Mouse (Mus musculus) skeletal muscle tissue, adult 2 months (tissue): ENCODE measurements around the gene Egfl8.

Experiments used
- DNase-seq: peaks from one replicate; pipeline ENCODE4 v3.0.0-alpha.2; 2012; ENCODE audit warnings: low read depth, low spot score

Egfl8 gene

DNA sequence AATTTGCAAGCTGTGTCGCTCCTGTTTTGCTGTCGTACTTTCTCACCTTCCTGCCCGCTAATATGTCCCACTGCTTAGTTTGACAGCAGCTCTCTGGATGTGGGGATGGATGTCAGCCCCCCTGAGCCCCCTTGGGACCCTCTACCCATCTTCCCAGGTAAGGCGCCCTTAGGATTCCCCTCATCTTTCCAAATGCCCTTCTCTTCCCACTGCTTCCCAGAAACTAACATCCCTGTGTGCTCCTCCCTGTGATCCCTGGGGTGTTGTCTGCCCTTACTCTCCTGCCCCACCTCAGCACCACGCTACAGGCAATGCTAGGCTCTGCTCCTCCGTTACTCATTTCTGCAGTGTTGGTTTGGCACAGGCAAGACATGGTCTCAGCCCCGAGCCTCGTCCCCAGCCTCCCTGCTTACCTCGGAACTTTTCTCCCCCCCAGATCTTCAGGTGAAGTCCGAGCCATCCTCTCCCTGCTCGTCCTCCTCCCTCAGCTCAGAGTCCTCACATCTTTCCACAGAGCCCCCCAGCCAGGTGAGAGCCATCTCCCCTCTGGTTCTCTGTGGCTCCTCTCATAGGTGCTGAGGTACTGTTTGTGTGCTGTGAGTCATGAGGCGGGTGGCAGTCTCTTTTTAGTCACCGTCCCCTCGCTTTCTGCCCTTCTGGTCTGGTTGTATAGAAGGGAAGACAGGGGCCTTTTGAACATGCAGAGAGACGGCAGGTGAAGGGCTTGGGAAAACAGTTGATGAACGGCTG lies 32.5 kb upstream of the Egfl8 start:
- DNase-seq, result no peak

- DNase-seq, result peak; percentile 97
Measured at GRCm38 (mm10) chr17:34646906-34647787, 31.4 kb upstream of the Egfl8 start, which contains the start of gene Atf6b. Gene Atf6b, plus strand, starts transcription at chr17:34647146.

DNA sequence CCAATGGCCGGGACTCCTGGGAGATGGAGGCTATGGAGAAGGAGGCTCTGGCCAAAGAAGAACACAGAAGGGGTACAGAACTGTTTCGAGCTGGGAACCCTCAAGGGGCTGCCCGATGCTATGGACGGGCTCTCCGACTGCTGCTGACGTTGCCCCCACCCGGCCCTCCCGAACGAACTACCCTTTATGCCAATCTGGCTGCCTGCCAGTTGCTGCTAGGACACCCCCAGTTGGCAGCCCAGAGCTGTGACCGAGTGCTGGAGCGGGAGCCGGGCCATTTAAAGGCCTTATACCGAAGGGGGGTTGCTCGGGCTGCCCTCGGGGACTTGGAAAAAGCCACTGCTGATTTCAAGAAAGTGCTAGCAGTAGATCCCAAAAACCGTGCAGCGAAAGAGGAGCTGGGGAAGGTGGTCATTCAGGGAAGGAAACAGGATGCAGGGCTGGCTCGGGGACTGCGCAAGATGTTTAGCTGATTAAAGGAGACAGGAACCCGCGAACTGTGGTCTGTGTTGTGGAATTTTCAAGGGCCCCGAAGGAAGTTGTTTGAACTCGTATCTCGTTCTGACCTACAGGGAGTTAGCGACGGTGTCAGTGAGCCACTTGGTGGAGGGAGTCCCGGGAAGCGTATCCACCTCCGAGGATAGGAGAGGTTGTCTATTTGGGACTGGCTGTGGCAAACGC lies 30.2 kb upstream of the Egfl8 start:
- no peak for DNase-seq

- DNase-seq, result no peak
Measured at GRCm38 (mm10) chr17:34645256-34645829, 29.6 kb upstream of the Egfl8 start.

- DNase-seq, result peak; percentile 96
Measured at GRCm38 (mm10) chr17:34644608-34645007, 28.8 kb upstream of the Egfl8 start, which contains the start of gene Fkbpl. Gene Fkbpl, plus strand, starts transcription at chr17:34644764.

- DNase-seq, result no peak
Measured at GRCm38 (mm10) chr17:34643944-34644343, 28.2 kb upstream of the Egfl8 start.

GRCm38 (mm10) chr17:34643379-34643778 lies 27.6 kb upstream of the Egfl8 start:
- DNase-seq, result no peak

DNA sequence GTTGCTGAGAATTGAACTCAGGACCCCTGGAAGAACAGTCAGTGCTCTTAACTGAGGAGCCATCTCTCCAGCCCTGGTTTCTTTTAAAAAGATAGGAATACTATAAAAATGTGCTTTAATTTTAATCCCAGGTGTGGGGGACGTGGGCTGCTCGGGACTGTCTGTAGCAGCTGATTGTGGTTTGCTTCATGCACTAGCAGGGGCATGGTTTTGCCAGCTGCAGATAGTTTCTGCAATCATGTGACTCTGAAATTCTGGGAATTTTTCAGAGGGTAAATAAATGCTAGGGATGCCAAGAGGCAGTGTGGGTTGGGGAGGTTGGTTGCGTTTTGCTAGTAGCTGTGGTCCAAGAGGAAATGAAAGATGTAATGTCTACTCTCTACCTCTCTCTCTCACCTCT lies 26.2 kb upstream of the Egfl8 start:
- DNase-seq, result no peak

- DNase-seq, result no peak
Measured at GRCm38 (mm10) chr17:34640778-34641601, 25.2 kb upstream of the Egfl8 start.

- no peak for DNase-seq
Measured at GRCm38 (mm10) chr17:34639461-34640255, 23.9 kb upstream of the Egfl8 start.

- no peak for DNase-seq
Measured at GRCm38 (mm10) chr17:34637459-34637858, 21.7 kb upstream of the Egfl8 start.

GRCm38 (mm10) chr17:34635671-34636070 lies 19.9 kb upstream of the Egfl8 start:
- DNase-seq, result no peak

GRCm38 (mm10) chr17:34632261-34632691 lies 16.5 kb upstream of the Egfl8 start:
- peak; percentile 71 for DNase-seq

GRCm38 (mm10) chr17:34631647-34632046 lies 15.9 kb upstream of the Egfl8 start:
- DNase-seq, result no peak

- no peak for DNase-seq
Measured at GRCm38 (mm10) chr17:34630761-34631301, 15.1 kb upstream of the Egfl8 start.

GRCm38 (mm10) chr17:34629796-34630603 lies 14.2 kb upstream of the Egfl8 start:
- no peak for DNase-seq

GRCm38 (mm10) chr17:34629221-34629751 lies 13.5 kb upstream of the Egfl8 start, which contains the start of gene Prrt1:
Gene Prrt1, plus strand, starts transcription at chr17:34629533.
- no peak for DNase-seq

DNA sequence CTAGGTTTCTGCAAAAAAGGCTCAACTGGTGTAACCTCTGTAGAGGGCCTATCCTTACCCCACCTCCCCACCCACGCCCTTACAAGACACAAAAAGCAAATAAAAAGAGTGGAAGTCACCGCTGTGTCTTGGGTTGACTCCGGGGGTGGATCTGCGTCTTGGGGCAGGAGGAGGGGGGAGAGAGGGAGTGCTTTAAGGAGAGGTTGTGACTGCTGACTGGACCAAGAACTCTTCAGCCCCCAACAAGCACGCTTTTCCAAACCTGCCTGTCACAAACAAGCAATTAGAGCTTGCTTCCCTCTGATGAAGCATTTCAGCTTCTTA lies 12.8 kb upstream of the Egfl8 start:
- DNase-seq, result no peak
